Mouse (Mus musculus) embryonic fibroblast, embryonic 13.5 days (primary cell): ENCODE data around the gene Crybb3.

ENCODE experiments used
- CTCF ChIP-seq: IDR thresholded peaks from 2 replicates; pipeline ENCODE4 v1.5.1; 2011; ENCODE audit warnings: mild to moderate bottlenecking, control low read depth, low read length, moderate library complexity, borderline replicate concordance; ENCODE audit not compliant: insufficient read depth
- POLR2A ChIP-seq: IDR thresholded peaks from 2 replicates; pipeline ENCODE4 v1.6.1; 2011; ENCODE audit warnings: low read depth, mild to moderate bottlenecking, control low read depth, low read length, moderate library complexity

GRCm38 (mm10) chr5:113054308-113054707, 27.1 kb downstream of the Crybb3 start:
- no peak for TF ChIP-seq POLR2A
- peak; percentile 99 for TF ChIP-seq CTCF
